Mouse (Mus musculus) intestine, embryonic 16.5 days (tissue): ENCODE data around the gene 4933428G20Rik. TPM values are rescaled to one million over a fixed set of nuclear protein-coding genes. Genes with fewer than 3 reads are reported as not detected.

Source experiments
- ATAC-seq: fragments of 200-750 bp; cut with Nextera tagmentation; 2 replicates; pipeline ENCODE4 v1.8.0; 2017; ENCODE audit warnings: moderate TSS enrichment, moderate library complexity
- H3K27ac ChIP-seq: fragments of 300-500 bp; sonication (generic); 2 replicates; pipeline ENCODE4 v1.5.1; 2014; ENCODE audit warnings: mild to moderate bottlenecking, low read length
- H3K27me3 ChIP-seq: fragments of 300-500 bp; sonication (generic); replicated peaks from 2 replicates; pipeline ENCODE4 v1.6.1; 2014; ENCODE audit warnings: low read length, control low read depth, mixed read lengths; ENCODE audit not compliant: control insufficient read depth, insufficient read depth
- H3K36me3 ChIP-seq: fragments of 300-500 bp; sonication (generic); 2 replicates; pipeline ENCODE4 v1.6.1; 2014; ENCODE audit warnings: low read length, control low read depth; ENCODE audit not compliant: control insufficient read depth, insufficient read depth
- H3K4me1 ChIP-seq: fragments of 300-500 bp; sonication (generic); 2 replicates; pipeline ENCODE4 v1.6.1; 2014; ENCODE audit warnings: low read length, control low read depth, mixed read lengths; ENCODE audit not compliant: control insufficient read depth, insufficient read depth
- H3K4me2 ChIP-seq: fragments of 300-500 bp; sonication (generic); 2 replicates; pipeline ENCODE4 v1.6.1; 2014; ENCODE audit warnings: low read depth, low read length, control low read depth
- H3K4me3 ChIP-seq: fragments of 300-500 bp; sonication (generic); 2 replicates; pipeline ENCODE4 v1.5.1; 2014; ENCODE audit warnings: mild to moderate bottlenecking, low read length
- H3K9ac ChIP-seq: fragments of 300-500 bp; sonication (generic); 2 replicates; pipeline ENCODE4 v1.6.1; 2014; ENCODE audit warnings: low read depth, low read length
- H3K9me3 ChIP-seq: fragments of 300-500 bp; sonication (generic); 2 replicates; pipeline ENCODE4 v1.6.1; 2016; ENCODE audit warnings: low read length, control low read depth; ENCODE audit not compliant: control insufficient read depth
- WGBS: fragments of 180-500 bp; shearing (Covaris S2); extraction: QIAGEN DNeasy Blood & Tissue Kit; methylation state at CpG from one replicate; pipeline ENCODE4 v1.1.7; 2014; 5-methylcytosine and 5-hydroxymethylcytosine counted together
- polyA plus RNA-seq: library from polyadenylated mRNA; unstranded; fragments of >200 nt; fragmentation: Nextera tagmentation; extraction: Ambion mirVana; gene quantifications from 2 replicates; pipeline ENCODE4 v1.2.1, GENCODE M21; 2015

The 4933428G20Rik gene
- polyA plus RNA-seq, 1 experiment from 2014 or later, result 0.45 TPM

DNA sequence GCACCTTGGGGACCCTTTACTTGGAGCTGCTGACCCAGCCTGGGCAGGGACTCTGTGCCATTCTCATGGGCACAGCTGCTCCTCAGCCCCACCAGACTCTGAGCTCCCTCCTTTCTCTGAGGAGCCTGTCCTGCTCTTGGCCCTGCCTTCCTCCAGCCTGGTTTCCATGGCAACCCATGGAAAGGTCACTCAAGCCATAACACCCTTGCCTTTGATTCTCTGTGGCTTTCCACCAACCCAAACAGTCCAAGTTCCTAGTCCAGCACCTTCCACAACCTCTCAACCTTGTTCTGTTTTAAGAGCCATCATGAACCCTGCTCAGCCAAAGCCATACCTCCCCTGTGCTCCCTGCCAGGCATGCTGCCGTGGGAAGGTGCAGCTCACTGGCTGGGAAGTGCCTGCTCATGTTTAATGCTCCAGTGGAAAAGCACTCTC lies 23.7 kb upstream of the 4933428G20Rik start:
- WGBS, result 8% methylated on average over 1 of the region's 1 CpGs
- Histone ChIP-seq H3K9ac (no peak overlapping the region), H3K4me2 (no peak overlapping the region), H3K27me3 (no peaks in the 10 kb centered on the region), H3K4me1 (0 out of 2 replicates have a peak, but pooled peaks cover 4% of the 10 kb centered on the region), H3K36me3 (no peaks in the 10 kb centered on the region), H3K27ac (no peak overlapping the region), H3K9me3 (no peaks in the 10 kb centered on the region), H3K4me3 (no peak overlapping the region)
- ATAC-seq, result no peak

DNA sequence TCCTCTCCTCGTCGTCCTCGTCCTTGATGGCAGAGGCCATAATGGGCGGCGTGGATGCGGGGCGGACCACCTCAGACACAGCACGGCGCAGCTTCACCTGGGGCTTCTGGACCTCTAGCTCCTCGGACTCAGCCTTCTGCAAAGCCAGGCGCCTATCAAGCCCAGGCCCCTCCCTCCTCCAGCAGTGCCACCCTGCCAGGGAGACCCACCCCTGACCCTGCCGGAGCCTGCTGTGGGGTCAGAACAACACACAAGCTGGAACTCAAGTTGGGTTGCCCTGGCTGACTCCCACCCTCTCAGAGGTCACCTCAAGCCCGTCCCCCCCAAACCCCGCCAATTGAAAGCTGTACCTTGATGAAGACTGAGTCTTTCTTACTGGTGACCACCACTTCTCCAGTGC lies 23.0 kb upstream of the 4933428G20Rik start:
- ATAC-seq, result no peak
- no peak overlapping the region for H3K27ac ChIP-seq
- H3K27me3 ChIP-seq, result no peaks in the 10 kb centered on the region
- H3K9me3 ChIP-seq, result no peaks in the 10 kb centered on the region
- WGBS, result 84% methylated on average over 14 of the region's 14 CpGs
- 0 out of 2 replicates have a peak, but pooled peaks cover 4% of the 10 kb centered on the region for H3K4me1 ChIP-seq
- H3K36me3 ChIP-seq, result no peaks in the 10 kb centered on the region
- no peak overlapping the region for H3K9ac ChIP-seq
- H3K4me3 ChIP-seq, result no peak overlapping the region
- H3K4me2 ChIP-seq, result no peak overlapping the region

GRCm38 (mm10) chr11:97521741-97522474 lies 21.8 kb upstream of the 4933428G20Rik start:
- no peaks in the 10 kb centered on the region for H3K9me3 ChIP-seq
- H3K4me2 ChIP-seq, result no peak overlapping the region
- H3K9ac ChIP-seq, result no peak overlapping the region
- ATAC-seq, result no peak
- H3K27me3 ChIP-seq, result no peaks in the 10 kb centered on the region
- no peak overlapping the region for H3K27ac ChIP-seq
- 85% methylated on average over 29 of the region's 29 CpGs for whole genome bisulfite sequencing
- H3K36me3 ChIP-seq, result no peaks in the 10 kb centered on the region
- H3K4me3 ChIP-seq, result no peak overlapping the region
- 0 out of 2 replicates have a peak, but pooled peaks cover 4% of the 10 kb centered on the region for H3K4me1 ChIP-seq

GRCm38 (mm10) chr11:97520541-97520940 lies 20.4 kb upstream of the 4933428G20Rik start:
- WGBS, result 93% methylated on average over 7 of the region's 7 CpGs
- Histone ChIP-seq H3K27ac (no peak overlapping the region), H3K4me1 (0 out of 2 replicates have a peak, but pooled peaks cover 4% of the 10 kb centered on the region), H3K36me3 (no peaks in the 10 kb centered on the region), H3K9me3 (no peaks in the 10 kb centered on the region), H3K4me3 (no peak overlapping the region), H3K4me2 (no peak overlapping the region), H3K27me3 (no peaks in the 10 kb centered on the region), H3K9ac (no peak overlapping the region)
- ATAC-seq, result no peak

DNA sequence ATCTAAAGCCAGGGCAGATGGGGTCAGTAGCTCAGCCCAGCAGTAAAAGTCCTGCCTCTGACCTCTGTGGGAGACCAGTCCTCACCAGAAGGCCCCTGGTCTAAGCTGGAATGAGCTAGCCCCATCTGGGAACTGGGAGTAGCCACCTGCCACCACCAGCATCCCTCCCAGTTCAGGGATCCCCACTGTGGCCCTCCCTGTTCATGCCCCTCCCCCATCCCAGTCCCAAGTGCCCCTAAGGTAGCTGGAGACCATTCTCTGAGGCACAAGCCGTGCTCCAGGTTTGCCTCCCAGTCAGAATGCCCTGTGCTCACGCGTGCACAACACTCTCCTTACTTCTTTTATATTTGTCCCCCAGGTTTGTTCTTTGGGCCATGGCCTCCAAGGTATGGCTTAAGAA lies 12.9 kb upstream of the 4933428G20Rik start:
- Histone ChIP-seq H3K4me3 (no peak overlapping the region), H3K9ac (no peak overlapping the region), H3K36me3 (no peaks in the 10 kb centered on the region), H3K27ac (no peak overlapping the region), H3K9me3 (no peaks in the 10 kb centered on the region), H3K4me1 (no peaks in the 10 kb centered on the region), H3K4me2 (no peak overlapping the region), H3K27me3 (0 out of 2 replicates have a peak, but pooled peaks cover 3% of the 10 kb centered on the region)
- 70% methylated on average over 3 of the region's 3 CpGs for WGBS
- ATAC-seq, result no peak

GRCm38 (mm10) chr11:97512511-97512910 lies 12.4 kb upstream of the 4933428G20Rik start:
- H3K36me3 ChIP-seq, result no peaks in the 10 kb centered on the region
- no peak overlapping the region for H3K9ac ChIP-seq
- H3K27me3 ChIP-seq, result 0 out of 2 replicates have a peak, but pooled peaks cover 3% of the 10 kb centered on the region
- 66% methylated on average over 6 of the region's 6 CpGs for WGBS
- no peak overlapping the region; the same call in 1 of the 2 replicates for H3K4me2 ChIP-seq
- H3K4me1 ChIP-seq, result no peaks in the 10 kb centered on the region
- H3K4me3 ChIP-seq, result no peak overlapping the region
- no peaks in the 10 kb centered on the region for H3K9me3 ChIP-seq
- ATAC-seq, result no peak
- no peak overlapping the region for H3K27ac ChIP-seq

DNA sequence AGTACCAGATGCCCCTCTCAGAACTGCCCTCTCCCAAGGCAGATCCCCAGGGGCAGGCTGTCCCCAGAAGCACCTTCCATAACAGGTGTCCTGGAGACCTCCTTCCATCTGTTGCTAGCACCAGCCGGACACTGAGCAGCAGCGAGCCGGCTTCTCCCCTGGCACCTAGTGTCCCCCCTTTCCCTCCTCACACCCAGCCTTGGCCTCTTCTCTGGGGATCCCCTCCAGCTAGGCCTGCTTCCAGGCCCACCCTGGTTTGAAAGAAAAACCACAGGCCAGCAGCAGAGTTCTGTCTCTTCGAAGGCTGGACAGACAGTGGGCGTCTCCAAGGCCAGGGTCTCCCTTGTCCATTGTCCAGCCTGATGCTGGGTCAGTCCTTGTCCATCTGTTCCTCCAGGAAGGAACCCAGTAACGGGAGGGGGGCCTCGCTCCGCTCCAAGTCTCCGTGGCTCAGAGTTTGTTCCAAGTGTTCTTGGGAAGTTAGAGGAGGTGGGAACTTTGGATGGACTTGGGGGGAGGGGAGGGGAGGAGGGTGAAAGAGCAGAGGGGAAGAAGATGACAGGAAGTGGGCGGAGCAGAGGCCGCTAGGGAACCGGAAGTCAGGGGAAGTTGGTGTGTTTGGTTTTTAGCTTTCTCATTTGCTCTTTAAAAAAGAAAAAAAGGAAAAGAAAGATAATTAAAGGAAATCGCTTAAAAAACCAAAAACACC lies 11.7 kb upstream of the 4933428G20Rik start:
- ATAC-seq, result peak; percentile 44; the same call in 1 of the 2 replicates
- Histone ChIP-seq H3K36me3 (no peaks in the 10 kb centered on the region), H3K4me3 (peak overlapping the region; percentile 9; the same call in 1 of the 2 replicates), H3K27me3 (0 out of 2 replicates have a peak, but pooled peaks cover 3% of the 10 kb centered on the region), H3K9ac (peak overlapping the region; percentile 48; the same call in 1 of the 2 replicates), H3K4me2 (peak overlapping the region; percentile 22), H3K27ac (peak overlapping the region; percentile 39), H3K9me3 (no peaks in the 10 kb centered on the region), H3K4me1 (no peaks in the 10 kb centered on the region)
- 50% methylated on average over 13 of the region's 13 CpGs for WGBS

DNA sequence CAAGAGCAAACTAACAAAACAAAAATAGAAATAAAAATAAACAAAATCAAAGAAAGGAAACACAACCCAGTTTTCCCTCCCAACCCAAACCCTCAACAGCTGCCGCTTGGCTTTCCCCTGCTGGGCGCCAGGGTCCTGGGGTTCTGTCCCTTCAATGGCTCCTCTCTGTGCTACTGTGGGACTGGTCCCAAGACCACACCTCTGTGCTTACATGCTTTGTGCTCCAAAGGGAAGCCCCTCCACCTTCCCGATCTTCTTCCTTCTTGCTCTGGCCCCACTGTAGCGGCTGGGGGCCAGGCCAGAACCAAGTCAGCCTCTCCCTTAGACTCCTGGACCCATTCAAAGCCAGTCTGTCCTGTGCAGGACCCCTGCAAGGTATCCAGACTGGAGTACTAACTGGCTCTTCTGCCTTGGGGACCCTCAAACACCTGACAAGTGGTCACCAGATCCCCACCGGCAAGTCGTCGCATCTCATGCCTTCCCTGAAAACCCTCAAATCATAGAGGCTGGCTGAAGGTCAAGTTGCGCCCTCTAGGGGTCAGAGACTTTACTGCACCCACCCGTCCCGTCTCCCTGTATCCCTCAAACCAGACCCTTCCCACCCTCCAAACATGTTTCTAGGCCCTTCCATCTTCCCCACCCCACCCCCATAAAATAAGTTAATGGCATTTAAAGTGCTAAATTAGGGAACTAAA lies 11.0 kb upstream of the 4933428G20Rik start:
- no peak overlapping the region for H3K4me3 ChIP-seq
- H3K27me3 ChIP-seq, result 0 out of 2 replicates have a peak, but pooled peaks cover 3% of the 10 kb centered on the region
- no peaks in the 10 kb centered on the region for H3K9me3 ChIP-seq
- no peaks in the 10 kb centered on the region for H3K36me3 ChIP-seq
- ATAC-seq, result 0 out of 2 replicates have a peak, but pooled peaks have one; percentile 46
- H3K27ac ChIP-seq, result no peak overlapping the region
- H3K9ac ChIP-seq, result no peak overlapping the region
- H3K4me1 ChIP-seq, result no peaks in the 10 kb centered on the region
- 34% methylated on average over 10 of the region's 10 CpGs for WGBS
- H3K4me2 ChIP-seq, result peak overlapping the region; percentile 22; the same call in 1 of the 2 replicates
